Mouse (Mus musculus): ENCODE data around the gene Asic2. TPM values are rescaled to one million over a fixed set of nuclear protein-coding genes. Genes with fewer than 3 reads are reported as not detected.

Asic2 gene
- polyA plus RNA-seq, 1 experiment from 2014 or later: 13.9 TPM

- Histone ChIP-seq H3K36me3 (replicated peaks) (no peaks in the 10 kb centered on the region), H3K4me3 (no peak overlapping the region), H3K4me2 (no peak overlapping the region), H3K27me3 (replicated peaks) (no peaks in the 10 kb centered on the region), H3K4me1 (no peaks in the 10 kb centered on the region), H3K27ac (no peak overlapping the region), H3K9me3 (no peaks in the 10 kb centered on the region), H3K9ac (no peak overlapping the region)
- no peak for ATAC-seq (replicated peaks)
- 96% methylated on average over 3 of the region's 3 CpGs for WGBS
Observed at GRCm38 (mm10) chr11:81419112-81419511, 549.1 kb downstream of the Asic2 start.

GRCm38 (mm10) chr11:81418027-81418426, 550.2 kb downstream of the Asic2 start:
- Histone ChIP-seq H3K4me2 (no peak overlapping the region), H3K9me3 (no peaks in the 10 kb centered on the region), H3K36me3 (replicated peaks) (no peaks in the 10 kb centered on the region), H3K27ac (no peak overlapping the region), H3K27me3 (replicated peaks) (no peaks in the 10 kb centered on the region), H3K9ac (no peak overlapping the region), H3K4me1 (no peaks in the 10 kb centered on the region), H3K4me3 (no peak overlapping the region)
- 92% methylated on average over 4 of the region's 4 CpGs for WGBS
- no peak for ATAC-seq (replicated peaks)

- Histone ChIP-seq H3K9me3 (no peaks in the 10 kb centered on the region), H3K9ac (no peak overlapping the region), H3K4me3 (no peak overlapping the region), H3K27ac (no peak overlapping the region), H3K27me3 (replicated peaks) (no peaks in the 10 kb centered on the region), H3K4me2 (no peak overlapping the region), H3K4me1 (no peaks in the 10 kb centered on the region), H3K36me3 (replicated peaks) (no peaks in the 10 kb centered on the region)
- ATAC-seq (replicated peaks): no peak
- WGBS: 71% methylated on average over 6 of the region's 6 CpGs
Observed at GRCm38 (mm10) chr11:81416319-81416718, 551.9 kb downstream of the Asic2 start.

- ATAC-seq (replicated peaks): no peak
- WGBS: 86% methylated on average over 2 of the region's 2 CpGs
- Histone ChIP-seq H3K27me3 (replicated peaks) (no peaks in the 10 kb centered on the region), H3K36me3 (replicated peaks) (no peaks in the 10 kb centered on the region), H3K9ac (no peak overlapping the region), H3K4me3 (no peak overlapping the region), H3K9me3 (no peaks in the 10 kb centered on the region), H3K4me2 (no peak overlapping the region), H3K27ac (no peak overlapping the region), H3K4me1 (no peaks in the 10 kb centered on the region)
Observed at GRCm38 (mm10) chr11:81414596-81414995, 553.7 kb downstream of the Asic2 start.

- Histone ChIP-seq H3K9ac (no peak overlapping the region), H3K4me1 (no peaks in the 10 kb centered on the region), H3K27me3 (replicated peaks) (no peaks in the 10 kb centered on the region), H3K4me2 (no peak overlapping the region), H3K9me3 (no peaks in the 10 kb centered on the region), H3K36me3 (replicated peaks) (no peaks in the 10 kb centered on the region), H3K4me3 (no peak overlapping the region), H3K27ac (no peak overlapping the region)
- WGBS: 81% methylated on average over 4 of the region's 4 CpGs
- no peak for ATAC-seq (replicated peaks)
Observed at GRCm38 (mm10) chr11:81411251-81411650, 557.0 kb downstream of the Asic2 start.

- Histone ChIP-seq H3K9me3 (no peaks in the 10 kb centered on the region), H3K9ac (no peak overlapping the region), H3K4me2 (no peak overlapping the region), H3K27ac (no peak overlapping the region), H3K4me1 (0 out of 2 replicates have a peak, but pooled peaks cover 2% of the 10 kb centered on the region), H3K27me3 (replicated peaks) (no peaks in the 10 kb centered on the region), H3K4me3 (no peak overlapping the region), H3K36me3 (replicated peaks) (no peaks in the 10 kb centered on the region)
- 98% methylated on average over 2 of the region's 2 CpGs for WGBS
- no peak for ATAC-seq (replicated peaks)
Observed at GRCm38 (mm10) chr11:81405951-81406350, 562.3 kb downstream of the Asic2 start.

- Histone ChIP-seq H3K27me3 (replicated peaks) (no peaks in the 10 kb centered on the region), H3K27ac (no peak overlapping the region), H3K36me3 (replicated peaks) (no peaks in the 10 kb centered on the region), H3K9me3 (no peaks in the 10 kb centered on the region), H3K4me2 (no peak overlapping the region), H3K4me1 (0 out of 2 replicates have a peak, but pooled peaks cover 2% of the 10 kb centered on the region), H3K9ac (no peak overlapping the region), H3K4me3 (no peak overlapping the region)
- ATAC-seq (replicated peaks): no peak
- 92% methylated on average over 8 of the region's 8 CpGs for WGBS
Observed at GRCm38 (mm10) chr11:81402263-81402662, 566.0 kb downstream of the Asic2 start.

- no peak overlapping the region for H3K9ac ChIP-seq
- H3K27ac ChIP-seq: no peak overlapping the region
- 58% methylated on average over 9 of the region's 9 CpGs for WGBS
- no peaks in the 10 kb centered on the region for H3K27me3 ChIP-seq (replicated peaks)
- no peaks in the 10 kb centered on the region for H3K4me1 ChIP-seq
- H3K36me3 ChIP-seq (replicated peaks): no peaks in the 10 kb centered on the region
- no peaks in the 10 kb centered on the region for H3K9me3 ChIP-seq
- no peak overlapping the region for H3K4me2 ChIP-seq
- H3K4me3 ChIP-seq: no peak overlapping the region
- ATAC-seq (replicated peaks): no peak
Observed at GRCm38 (mm10) chr11:81392855-81393254, 575.4 kb downstream of the Asic2 start.

- ATAC-seq (replicated peaks): no peak
- peaks cover 5% of the 10 kb centered on the region for H3K4me1 ChIP-seq
- no peaks in the 10 kb centered on the region for H3K27me3 ChIP-seq (replicated peaks)
- no peaks in the 10 kb centered on the region for H3K36me3 ChIP-seq (replicated peaks)
- H3K27ac ChIP-seq: no peak overlapping the region
- H3K9ac ChIP-seq: no peak overlapping the region
- WGBS: 83% methylated on average over 2 of the region's 2 CpGs
- no peak overlapping the region for H3K4me2 ChIP-seq
- no peak overlapping the region for H3K4me3 ChIP-seq
- H3K9me3 ChIP-seq: no peaks in the 10 kb centered on the region
Observed at GRCm38 (mm10) chr11:81386185-81386584, 582.1 kb downstream of the Asic2 start.

GRCm38 (mm10) chr11:81385547-81385946, 582.7 kb downstream of the Asic2 start:
- Histone ChIP-seq H3K4me1 (peaks cover 8% of the 10 kb centered on the region), H3K9me3 (no peaks in the 10 kb centered on the region), H3K27me3 (replicated peaks) (no peaks in the 10 kb centered on the region), H3K4me3 (no peak overlapping the region), H3K9ac (no peak overlapping the region), H3K27ac (no peak overlapping the region), H3K4me2 (no peak overlapping the region), H3K36me3 (replicated peaks) (no peaks in the 10 kb centered on the region)
- ATAC-seq (replicated peaks): no peak

- Histone ChIP-seq H3K4me2 (no peak overlapping the region), H3K36me3 (replicated peaks) (no peaks in the 10 kb centered on the region), H3K27ac (no peak overlapping the region), H3K9me3 (no peaks in the 10 kb centered on the region), H3K4me1 (peaks cover 5% of the 10 kb centered on the region; the same call in 1 of the 2 replicates), H3K4me3 (no peak overlapping the region), H3K27me3 (replicated peaks) (no peaks in the 10 kb centered on the region), H3K9ac (no peak overlapping the region)
- no peak for ATAC-seq (replicated peaks)
Observed at GRCm38 (mm10) chr11:81374841-81375240, 593.4 kb downstream of the Asic2 start.

GRCm38 (mm10) chr11:81374003-81374710, 594.1 kb downstream of the Asic2 start:
- no peaks in the 10 kb centered on the region for H3K9me3 ChIP-seq
- no peak overlapping the region for H3K4me3 ChIP-seq
- no peaks in the 10 kb centered on the region for H3K27me3 ChIP-seq (replicated peaks)
- H3K4me1 ChIP-seq: peaks cover 6% of the 10 kb centered on the region; the same call in 1 of the 2 replicates
- no peaks in the 10 kb centered on the region for H3K36me3 ChIP-seq (replicated peaks)
- no peak overlapping the region for H3K4me2 ChIP-seq
- H3K27ac ChIP-seq: no peak overlapping the region
- WGBS: 79% methylated on average over 8 of the region's 8 CpGs
- no peak overlapping the region for H3K9ac ChIP-seq
- ATAC-seq (replicated peaks): no peak

- no peaks in the 10 kb centered on the region for H3K27me3 ChIP-seq (replicated peaks)
- WGBS: 70% methylated on average over 8 of the region's 8 CpGs
Observed at GRCm38 (mm10) chr11:81371545-81371944, 596.7 kb downstream of the Asic2 start.

More at GRCm38 (mm10) chr11:81371545-81371944, 596.7 kb downstream of the Asic2 start:
- no peaks in the 10 kb centered on the region for H3K36me3 ChIP-seq (replicated peaks)
- no peak overlapping the region for H3K27ac ChIP-seq
- no peak overlapping the region for H3K9ac ChIP-seq
- no peak for ATAC-seq (replicated peaks)
- peaks cover 6% of the 10 kb centered on the region; the same call in 1 of the 2 replicates for H3K4me1 ChIP-seq
- no peak overlapping the region for H3K4me3 ChIP-seq
- H3K9me3 ChIP-seq: no peaks in the 10 kb centered on the region
- no peak overlapping the region for H3K4me2 ChIP-seq

Data from midbrain, embryonic 15.5 days (tissue).